Mouse (Mus musculus): ENCODE measurements around the gene Ccr3.

- TF ChIP-seq POLR2A (IDR thresholded peaks at IDR 0.05; ENCODE audit: control insufficient read depth, low read depth, low read length) (no peak), CTCF (IDR thresholded peaks at IDR 0.05; ENCODE audit: control insufficient read depth, insufficient read depth, insufficient replicate concordance, low read depth, low read length) (no peak)
These were observed 36.8 kb upstream of the Ccr3 start for GRCm38 (mm10) chr9:123984943-123985342.

Measured in testis, adult 2 months (tissue).